Mouse (Mus musculus) ES-Bruce4 (cell line): ENCODE results near the gene Gm49318.

Source experiments
- CTCF ChIP-seq: IDR thresholded peaks from one replicate; pipeline ENCODE4 v1.8.1; 2011; ENCODE audit warnings: low read depth, low read length
- EP300 ChIP-seq: IDR thresholded peaks from 2 replicates; pipeline ENCODE4 v1.6.1; 2011; ENCODE audit warnings: low read depth, low read length; ENCODE audit not compliant: insufficient read depth
- POLR2A ChIP-seq: IDR thresholded peaks from one replicate; pipeline ENCODE4 v1.8.1; 2011; ENCODE audit warnings: low read length; ENCODE audit not compliant: insufficient read depth

DNA sequence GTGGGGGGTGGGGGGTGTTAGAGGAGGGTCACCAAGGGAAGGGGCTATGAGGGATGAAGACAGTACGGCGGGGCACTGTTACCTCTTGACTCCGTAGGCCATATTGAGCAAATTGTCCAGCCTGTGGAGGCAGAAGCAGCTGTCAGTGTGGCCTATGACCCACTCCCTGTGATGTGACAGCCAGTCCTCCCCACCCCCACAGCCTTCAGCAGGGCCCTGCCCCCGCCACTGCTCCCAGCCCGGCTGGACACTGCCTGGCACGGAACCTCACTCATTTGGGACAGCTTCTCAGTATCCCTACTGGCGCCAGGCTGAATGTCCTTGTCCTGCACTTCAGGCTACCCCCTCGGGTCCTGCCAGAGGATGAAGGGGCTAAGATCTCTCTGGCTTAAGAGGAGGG, 46.5 kb downstream of the Gm49318 start:
- TF ChIP-seq CTCF, result no peak
- TF ChIP-seq POLR2A, result no peak
- no peak for TF ChIP-seq EP300
